Mouse (Mus musculus) spleen, postnatal 36 days (tissue): Measurements from ENCODE around the gene Adamts4.

Experiments
- DNase-seq, 2 experiments: peaks; one replicate each; pipeline ENCODE4 v3.0.0; 2022; ENCODE audit warnings: low spot score in 2 of 2, mixed read lengths in 1 of 2

Adamts4 gene

GRCm38 (mm10) chr1:171249913-171250600 lies at the start of gene Adamts4:
Gene Adamts4, plus strand, starts transcription at chr1:171250421.
- no peak for DNase-seq

DNA sequence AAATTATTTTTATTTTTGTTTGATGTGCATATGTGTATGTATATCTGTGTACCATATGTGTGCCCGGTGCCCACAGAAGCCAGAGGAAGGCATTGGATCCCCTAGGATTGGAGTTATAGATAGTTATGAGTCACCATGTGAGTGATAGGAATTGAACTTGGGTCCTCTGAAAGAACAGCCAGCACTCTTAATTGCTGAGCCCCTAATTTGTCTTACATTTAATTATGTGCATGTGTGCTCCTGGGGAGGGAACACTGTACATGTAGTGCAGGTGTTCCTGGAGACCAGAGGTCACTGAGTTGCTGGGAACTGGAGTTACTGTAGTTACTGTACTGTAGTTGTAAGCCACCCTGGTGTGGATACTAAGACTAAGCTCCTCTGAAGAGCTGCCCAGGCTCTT lies 49.5 kb upstream of the Adamts4 start:
- DNase-seq, result no peak

DNA sequence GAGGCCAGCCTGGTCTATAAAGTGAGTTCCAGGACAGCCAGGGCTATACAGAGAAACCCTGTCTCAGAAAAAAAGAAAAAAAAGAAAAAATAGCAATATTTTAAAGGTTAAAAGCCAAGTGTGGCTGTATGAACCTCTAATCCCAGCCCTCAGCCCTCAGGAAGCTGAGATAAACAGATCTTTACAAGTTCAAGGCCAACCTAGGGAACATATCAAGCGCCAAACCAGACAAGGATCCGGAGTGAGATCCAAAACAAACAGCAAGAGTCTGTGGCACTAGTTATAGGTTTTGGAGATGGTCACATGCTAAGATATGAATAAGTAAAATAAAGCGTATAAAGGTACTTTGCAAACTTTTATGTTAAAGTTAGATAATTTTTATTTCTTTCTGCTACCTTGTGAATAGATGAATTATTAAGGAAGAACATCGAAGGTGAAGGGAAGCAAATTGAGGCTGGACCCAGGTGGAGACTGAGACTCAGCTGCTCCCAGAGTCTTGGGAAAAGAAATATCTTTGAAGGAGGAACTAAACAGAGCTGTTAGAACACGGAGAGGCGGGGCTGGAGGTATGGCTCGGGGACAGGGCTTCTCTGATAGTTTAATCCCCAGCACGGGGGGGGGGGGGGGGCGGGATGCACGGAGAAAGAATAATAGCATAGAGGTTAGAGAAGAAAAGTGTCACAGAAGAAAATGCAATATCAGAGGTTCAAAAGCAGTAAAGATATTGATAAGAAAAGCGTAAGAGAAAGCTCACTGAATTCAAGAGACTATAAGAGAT lies 46.6 kb upstream of the Adamts4 start:
- DNase-seq, result no peak

DNA sequence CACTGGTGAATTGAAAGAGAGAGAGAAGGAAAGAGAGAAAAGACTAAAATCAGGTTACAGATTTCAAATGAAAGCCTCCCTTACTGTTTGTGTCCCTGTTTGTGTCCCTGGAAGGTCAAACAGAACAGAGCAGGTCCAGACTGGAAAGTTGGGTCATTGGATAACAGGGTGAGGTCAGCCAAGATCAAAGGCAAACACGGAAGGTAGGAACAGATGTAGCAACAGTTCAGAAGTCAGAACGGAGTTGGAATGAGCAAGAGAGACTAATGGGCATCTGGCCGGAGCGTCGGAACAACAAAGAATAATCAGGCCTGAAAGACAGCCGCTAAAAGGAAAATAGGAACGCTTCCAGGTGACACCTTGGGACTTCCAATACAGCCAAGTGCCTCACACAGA lies 46.0 kb upstream of the Adamts4 start:
- no peak for DNase-seq

DNA sequence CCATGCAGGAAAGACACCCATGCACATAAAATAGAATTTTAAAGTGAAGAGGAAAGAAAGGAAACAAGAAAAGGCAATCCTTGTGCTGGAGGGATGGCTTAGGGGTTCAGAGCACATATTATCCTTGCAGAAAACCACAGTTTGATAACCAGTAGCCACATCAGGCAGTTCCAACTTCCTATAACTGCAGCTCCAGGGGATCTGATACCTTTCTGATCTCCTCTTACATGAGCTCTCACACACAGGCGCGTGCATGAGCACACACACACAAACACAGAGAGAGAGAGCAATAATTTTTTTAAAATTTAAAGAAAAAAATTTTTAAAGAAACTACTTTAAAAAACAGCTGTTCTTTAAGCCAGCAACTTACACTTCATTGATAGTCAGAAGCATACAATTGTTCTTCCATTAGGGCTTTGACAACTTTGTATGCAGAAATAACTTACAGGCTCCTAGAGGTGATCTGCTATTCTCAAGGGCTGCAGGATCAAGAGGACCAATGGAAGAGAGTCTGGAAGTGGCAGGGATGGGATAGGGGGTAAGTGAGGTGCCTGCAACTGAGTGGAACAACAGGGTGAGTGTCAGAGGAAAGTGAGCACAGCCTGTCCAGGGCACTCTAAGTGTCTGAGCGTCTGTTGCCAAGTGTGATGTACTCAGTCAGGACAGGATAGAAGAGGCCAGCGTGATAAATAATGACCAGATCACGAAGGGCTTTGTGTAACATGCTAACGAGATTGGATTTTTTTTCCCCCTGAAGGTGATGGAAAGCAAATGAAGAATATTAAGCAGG lies 44.3 kb upstream of the Adamts4 start:
- no peak for DNase-seq

- no peak for DNase-seq
These were observed 40.8 kb upstream of the Adamts4 start for GRCm38 (mm10) chr1:171209409-171209808.

GRCm38 (mm10) chr1:171212854-171213253 lies 37.4 kb upstream of the Adamts4 start:
- DNase-seq, result no peak

- DNase-seq, result no peak
These were observed 36.3 kb upstream of the Adamts4 start, which contains the start of gene Nr1i3 for GRCm38 (mm10) chr1:171213801-171214496. Gene Nr1i3, plus strand, starts transcription at chr1:171213970.

GRCm38 (mm10) chr1:171216241-171216955 lies 33.8 kb upstream of the Adamts4 start:
- DNase-seq, result no peak

DNA sequence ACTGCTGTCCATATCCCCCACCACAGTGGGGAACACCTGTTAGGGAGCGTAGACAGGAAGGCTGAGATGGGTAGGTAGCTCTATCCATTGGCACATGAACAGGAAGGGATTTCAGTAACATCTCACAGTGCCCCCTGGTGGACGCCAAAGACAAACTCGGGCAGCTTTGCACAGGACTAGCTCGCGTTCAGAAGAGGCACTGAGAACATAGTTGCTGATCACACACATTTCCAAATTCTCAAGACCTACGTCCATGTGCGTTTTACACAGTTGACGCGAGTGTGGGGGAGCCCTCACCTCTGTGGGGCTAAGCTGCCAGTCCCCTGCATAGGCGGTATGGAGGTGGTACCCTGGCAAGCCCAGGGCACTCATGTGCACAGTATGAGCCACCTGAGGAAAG lies 29.4 kb upstream of the Adamts4 start:
- DNase-seq, result peak; percentile 59 to 72

GRCm38 (mm10) chr1:171221281-171222193 lies 28.7 kb upstream of the Adamts4 start:
- no peak for DNase-seq

- peak; percentile 97 to 98 for DNase-seq
These were observed 27.7 kb upstream of the Adamts4 start, which contains the start of gene Tomm40l for GRCm38 (mm10) chr1:171222238-171223155. Gene Tomm40l, minus strand, starts transcription at chr1:171222514.

DNA sequence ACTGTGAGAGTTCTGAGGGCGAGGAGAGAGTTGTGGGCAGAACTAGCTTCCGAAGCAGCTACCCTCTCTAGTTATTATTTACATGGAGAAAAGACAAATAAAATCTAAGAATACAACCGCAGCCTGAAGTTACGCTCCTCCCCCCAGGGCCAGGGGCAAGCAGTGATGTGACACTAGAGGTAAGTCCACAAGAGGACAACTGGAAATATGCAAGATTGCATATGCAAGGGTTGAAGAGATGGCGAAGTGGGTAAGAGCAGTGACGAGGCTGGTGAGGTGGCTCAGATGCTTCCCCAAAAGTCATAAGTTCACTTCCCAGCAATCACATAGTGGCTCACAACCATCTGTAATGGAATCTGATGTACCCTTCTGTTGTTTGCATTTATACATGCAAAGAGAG lies 27.1 kb upstream of the Adamts4 start:
- DNase-seq, result no peak

- DNase-seq, result no peak
These were observed 26.4 kb upstream of the Adamts4 start for GRCm38 (mm10) chr1:171223796-171224195.

DNA sequence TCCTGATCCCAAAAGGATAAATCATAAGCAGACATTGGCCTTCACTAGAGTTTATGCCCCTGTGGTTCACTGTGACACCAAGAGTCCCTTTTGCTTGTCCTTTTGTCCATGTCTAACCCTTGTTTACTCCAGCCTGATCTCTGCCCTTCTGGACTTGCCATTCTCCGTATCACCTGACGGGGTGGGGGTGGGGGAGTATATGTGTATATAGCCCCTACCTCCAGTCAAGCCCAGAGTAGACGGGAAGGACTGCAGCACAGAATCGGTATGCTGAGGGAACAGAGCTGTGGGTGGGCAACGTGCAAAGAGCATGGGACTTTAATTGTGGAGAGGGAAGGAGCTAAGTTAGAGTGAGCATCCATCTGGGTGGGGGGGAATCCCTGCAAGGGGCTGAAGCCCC lies 25.4 kb upstream of the Adamts4 start, which contains the start of gene Apoa2:
Apoa2 (plus strand) TSS at position 198 of the 400 bp plus-strand sequence.
- no peak for DNase-seq

GRCm38 (mm10) chr1:171226780-171227179 lies 23.4 kb upstream of the Adamts4 start:
- DNase-seq, result no peak

GRCm38 (mm10) chr1:171227879-171228278 lies 22.3 kb upstream of the Adamts4 start:
- no peak for DNase-seq

DNA sequence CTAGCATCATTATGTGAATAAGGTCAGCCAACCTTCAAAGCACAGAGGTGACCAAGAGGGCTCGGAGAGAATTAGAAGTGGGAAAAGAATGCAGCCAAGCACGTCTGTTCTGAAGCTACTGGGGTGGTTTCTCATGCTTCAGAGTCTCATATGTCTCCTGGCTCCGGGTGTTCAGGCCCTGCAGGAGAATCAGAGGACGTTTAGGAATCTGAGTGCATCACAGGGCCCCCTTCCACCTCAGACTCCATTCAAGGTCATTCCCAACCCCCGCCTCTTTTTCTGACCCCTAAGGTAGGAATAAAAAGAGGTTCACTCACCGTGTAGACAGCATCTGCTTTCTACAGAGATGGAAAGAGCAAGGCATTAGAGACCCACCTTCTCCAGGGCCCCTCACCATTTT lies 20.5 kb upstream of the Adamts4 start:
- no peak for DNase-seq

- DNase-seq, result no peak
These were observed 20.0 kb upstream of the Adamts4 start for GRCm38 (mm10) chr1:171230215-171230614.
